Mouse (Mus musculus) testis, adult 2 months (tissue): ENCODE measurements around the gene Cyp39a1.

Experiments used
- CTCF ChIP-seq: fragments of 200-500 bp; IDR thresholded peaks from 2 replicates; pipeline ENCODE4 v1.5.1; 2012; ENCODE audit warnings: low read depth, mild to moderate bottlenecking, inconsistent platforms, low read length, moderate library complexity; ENCODE audit not compliant: control insufficient read depth, insufficient read depth, insufficient replicate concordance
- POLR2A ChIP-seq: fragments of 200-500 bp; IDR thresholded peaks from 2 replicates; pipeline ENCODE4 v1.6.1; 2012; ENCODE audit warnings: low read depth, mild to moderate bottlenecking, inconsistent platforms, low read length, moderate library complexity; ENCODE audit not compliant: control insufficient read depth

DNA sequence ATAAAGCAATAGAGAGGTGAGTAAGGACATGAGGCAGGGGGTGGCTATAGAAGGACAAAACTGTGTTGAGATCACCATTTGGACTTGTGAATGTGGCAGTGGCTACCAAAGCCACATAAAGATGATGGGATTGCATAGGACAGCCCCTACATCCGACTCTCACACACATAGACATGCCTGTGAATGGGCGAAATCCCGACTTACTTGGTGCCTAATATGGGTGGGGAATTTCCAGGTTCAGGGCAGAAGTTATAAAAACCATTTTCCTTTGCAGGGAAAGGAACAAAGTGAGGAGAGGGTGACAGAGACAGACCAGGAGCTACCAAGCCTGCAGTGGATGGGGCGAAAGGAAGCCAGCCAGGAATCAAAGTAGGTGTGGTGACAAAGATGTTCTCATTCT lies 30.1 kb upstream of the Cyp39a1 start:
- TF ChIP-seq POLR2A (no peak), CTCF (no peak)
